Mouse (Mus musculus): ENCODE measurements at regions not wholly inside any gene's neighbourhood (a gene's known extent, or its start where the extent isn't known, plus 50 kb on each side); places are given as distances from the start of the nearest gene placed in this dataset.

GRCm38 (mm10) chr4:10560078-10560477, 314.2 kb upstream of the 2610301B20Rik start:
- DNase-seq (ENCODE audit: low spot score in 2 of 2), result no peak

- no peak for DNase-seq (ENCODE audit: low spot score in 2 of 2)
These were observed 269.8 kb upstream of the 2610301B20Rik start for GRCm38 (mm10) chr4:10604513-10604912.

GRCm38 (mm10) chr4:10607855-10608576, 266.3 kb upstream of the 2610301B20Rik start:
- no peak for DNase-seq (ENCODE audit: low spot score in 2 of 2)

- DNase-seq (ENCODE audit: low spot score in 2 of 2), result no peak
These were observed 263.5 kb upstream of the 2610301B20Rik start for GRCm38 (mm10) chr4:10610784-10611183.

Data from cerebellum, postnatal 4 days (tissue).